Mouse (Mus musculus) E14TG2a.4 (cell line): Measurements from ENCODE around the gene Igf2bp3.

Experiments used
- H3K27me3 ChIP-seq: 2 replicates; pipeline ENCODE4 v1.6.1; 2014; ENCODE audit warnings: low read length, control low read depth; ENCODE audit not compliant: insufficient read depth
- H3K36me3 ChIP-seq: 2 replicates; pipeline ENCODE4 v1.6.1; 2014; ENCODE audit warnings: low read length, control low read depth; ENCODE audit not compliant: insufficient read depth
- H3K4me1 ChIP-seq: replicated peaks from 2 replicates; pipeline ENCODE4 v1.6.1; 2014; ENCODE audit warnings: low read depth, low read length, control low read depth
- H3K4me3 ChIP-seq: replicated peaks from 2 replicates; pipeline ENCODE4 v1.5.1; 2014; ENCODE audit warnings: mild to moderate bottlenecking, low read length
- H3K9me3 ChIP-seq: 2 replicates; pipeline ENCODE4 v1.6.1; 2014; ENCODE audit warnings: low read length, control low read depth
- CTCF ChIP-seq: conservative IDR thresholded peaks from 2 replicates; pipeline ENCODE4 v1.5.1; 2014; ENCODE audit warnings: low read length
- NANOG ChIP-seq: IDR thresholded peaks from 2 replicates; pipeline ENCODE4 v1.6.1; 2014; ENCODE audit warnings: borderline replicate concordance, low read length, mixed read lengths
- POU5F1 ChIP-seq: IDR thresholded peaks from 2 replicates; pipeline ENCODE4 v1.6.1; 2014; ENCODE audit warnings: low read length, borderline replicate concordance

The Igf2bp3 gene

GRCm38 (mm10) chr6:49208935-49209334 lies 5.8 kb downstream of the Igf2bp3 start:
- H3K27me3 ChIP-seq: no peaks in the 10 kb centered on the region
- peaks cover 63% of the 10 kb centered on the region for H3K4me1 ChIP-seq
- TF ChIP-seq POU5F1 (no peak), CTCF (no peak)
- H3K4me3 ChIP-seq: peak overlapping the region; percentile 72
- H3K9me3 ChIP-seq: no peaks in the 10 kb centered on the region
- H3K36me3 ChIP-seq: peaks cover 48% of the 10 kb centered on the region

- Histone ChIP-seq H3K36me3 (peaks cover 52% of the 10 kb centered on the region), H3K4me3 (peak overlapping the region; percentile 40), H3K9me3 (no peaks in the 10 kb centered on the region), H3K4me1 (peaks cover 67% of the 10 kb centered on the region), H3K27me3 (no peaks in the 10 kb centered on the region)
- TF ChIP-seq CTCF (no peak), POU5F1 (no peak), NANOG (no peak)
Measured at GRCm38 (mm10) chr6:49208297-49208930, 6.3 kb downstream of the Igf2bp3 start.

GRCm38 (mm10) chr6:49206416-49206815 lies 8.3 kb downstream of the Igf2bp3 start:
- H3K27me3 ChIP-seq: no peaks in the 10 kb centered on the region
- H3K9me3 ChIP-seq: no peaks in the 10 kb centered on the region
- H3K36me3 ChIP-seq: peaks cover 65% of the 10 kb centered on the region
- no peak overlapping the region for H3K4me3 ChIP-seq
- TF ChIP-seq NANOG (no peak), POU5F1 (no peak), CTCF (no peak)
- H3K4me1 ChIP-seq: peaks cover 67% of the 10 kb centered on the region

- Histone ChIP-seq H3K27me3 (no peaks in the 10 kb centered on the region), H3K4me3 (no peak overlapping the region), H3K4me1 (peaks cover 43% of the 10 kb centered on the region), H3K36me3 (peaks cover 33% of the 10 kb centered on the region), H3K9me3 (peaks cover 4% of the 10 kb centered on the region; the same call in 1 of the 2 replicates)
- TF ChIP-seq NANOG (no peak), POU5F1 (no peak), CTCF (no peak)
Measured at GRCm38 (mm10) chr6:49195188-49195587, 19.6 kb downstream of the Igf2bp3 start.

GRCm38 (mm10) chr6:49194536-49194935 lies 20.2 kb downstream of the Igf2bp3 start:
- Histone ChIP-seq H3K4me3 (no peak overlapping the region), H3K9me3 (peaks cover 4% of the 10 kb centered on the region; the same call in 1 of the 2 replicates), H3K27me3 (no peaks in the 10 kb centered on the region), H3K4me1 (peaks cover 38% of the 10 kb centered on the region), H3K36me3 (peaks cover 33% of the 10 kb centered on the region)
- TF ChIP-seq CTCF: no peak
- no peak for TF ChIP-seq POU5F1
- TF ChIP-seq NANOG: no peak

GRCm38 (mm10) chr6:49189363-49189762 lies 25.4 kb downstream of the Igf2bp3 start:
- Histone ChIP-seq H3K4me3 (no peak overlapping the region), H3K36me3 (peaks cover 6% of the 10 kb centered on the region), H3K9me3 (no peaks in the 10 kb centered on the region), H3K4me1 (peaks cover 41% of the 10 kb centered on the region), H3K27me3 (no peaks in the 10 kb centered on the region)
- TF ChIP-seq POU5F1 (no peak), CTCF (peak; percentile 64), NANOG (no peak)

GRCm38 (mm10) chr6:49187299-49187698 lies 27.5 kb downstream of the Igf2bp3 start:
- peaks cover 6% of the 10 kb centered on the region for H3K36me3 ChIP-seq
- peaks cover 30% of the 10 kb centered on the region for H3K4me1 ChIP-seq
- H3K27me3 ChIP-seq: no peaks in the 10 kb centered on the region
- no peak for TF ChIP-seq NANOG
- no peak for TF ChIP-seq POU5F1
- peak; percentile 78 for TF ChIP-seq CTCF
- H3K4me3 ChIP-seq: no peak overlapping the region
- no peaks in the 10 kb centered on the region for H3K9me3 ChIP-seq

- no peak overlapping the region for H3K4me3 ChIP-seq
- H3K27me3 ChIP-seq: no peaks in the 10 kb centered on the region
- no peaks in the 10 kb centered on the region for H3K36me3 ChIP-seq
- H3K4me1 ChIP-seq: peaks cover 73% of the 10 kb centered on the region
- no peak for TF ChIP-seq CTCF
- TF ChIP-seq POU5F1: no peak
- TF ChIP-seq NANOG: no peak
- no peaks in the 10 kb centered on the region for H3K9me3 ChIP-seq
Measured at GRCm38 (mm10) chr6:49176018-49176417, 38.7 kb downstream of the Igf2bp3 start.

GRCm38 (mm10) chr6:49174616-49175015 lies 40.1 kb downstream of the Igf2bp3 start:
- H3K4me1 ChIP-seq: peaks cover 85% of the 10 kb centered on the region
- H3K4me3 ChIP-seq: no peak overlapping the region
- TF ChIP-seq NANOG (no peak), CTCF (no peak), POU5F1 (no peak)
- H3K9me3 ChIP-seq: no peaks in the 10 kb centered on the region
- no peaks in the 10 kb centered on the region for H3K36me3 ChIP-seq
- no peaks in the 10 kb centered on the region for H3K27me3 ChIP-seq
